Mouse (Mus musculus): ENCODE data around the gene Gm49321.
A peak's percentile ranks its signal among the peaks of the same experiment; 100 is the strongest.

Gm49321 gene

GRCm38 (mm10) chr12:73948415-73948814 lies 11.0 kb downstream of the Gm49321 start:
- DNase-seq (ENCODE audit: low spot score in 2 of 2), result no peak

GRCm38 (mm10) chr12:73949318-73950058 lies 12.0 kb downstream of the Gm49321 start:
- DNase-seq (ENCODE audit: low spot score in 2 of 2), result peak; percentile 38 to 45

- DNase-seq (ENCODE audit: low spot score in 2 of 2), result peak in 1 of 2 experiments; percentile 29
Observed at GRCm38 (mm10) chr12:73952879-73953278, 15.4 kb downstream of the Gm49321 start.

- DNase-seq (ENCODE audit: low spot score in 2 of 2), result no peak
Observed at GRCm38 (mm10) chr12:73953420-73954186, 16.1 kb downstream of the Gm49321 start.

DNA sequence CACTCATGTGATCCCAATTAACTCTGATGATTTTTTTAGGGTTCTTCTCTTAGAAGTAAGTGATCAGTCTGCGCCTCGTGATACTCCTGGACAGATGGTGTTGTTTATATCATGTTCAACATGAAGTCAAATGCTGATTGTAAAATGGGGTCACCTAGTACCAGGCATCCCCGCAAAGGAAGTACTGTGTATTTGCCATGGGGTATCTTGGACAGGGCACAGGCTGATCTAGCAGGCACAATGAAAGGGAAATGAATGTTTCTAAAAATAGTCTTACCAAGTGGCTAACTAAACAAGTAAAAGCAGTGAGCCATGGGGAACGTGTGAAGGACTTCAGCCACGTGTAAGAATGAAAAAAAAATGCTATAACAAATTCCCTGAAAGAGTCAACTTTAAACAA lies 17.3 kb downstream of the Gm49321 start:
- no peak for DNase-seq (ENCODE audit: low spot score in 2 of 2)

GRCm38 (mm10) chr12:73957676-73958075 lies 20.2 kb downstream of the Gm49321 start:
- DNase-seq (ENCODE audit: low spot score in 2 of 2), result peak in 1 of 2 experiments; percentile 28

- no peak for DNase-seq (ENCODE audit: low spot score in 2 of 2)
Observed at GRCm38 (mm10) chr12:73958830-73959229, 21.4 kb downstream of the Gm49321 start.

- DNase-seq (ENCODE audit: low spot score in 2 of 2), result peak; percentile 96
Observed at GRCm38 (mm10) chr12:73964291-73965281, 27.1 kb downstream of the Gm49321 start, which contains the start of gene Snapc1. TSS of gene Snapc1 (plus strand) at chr12:73964481.

DNA sequence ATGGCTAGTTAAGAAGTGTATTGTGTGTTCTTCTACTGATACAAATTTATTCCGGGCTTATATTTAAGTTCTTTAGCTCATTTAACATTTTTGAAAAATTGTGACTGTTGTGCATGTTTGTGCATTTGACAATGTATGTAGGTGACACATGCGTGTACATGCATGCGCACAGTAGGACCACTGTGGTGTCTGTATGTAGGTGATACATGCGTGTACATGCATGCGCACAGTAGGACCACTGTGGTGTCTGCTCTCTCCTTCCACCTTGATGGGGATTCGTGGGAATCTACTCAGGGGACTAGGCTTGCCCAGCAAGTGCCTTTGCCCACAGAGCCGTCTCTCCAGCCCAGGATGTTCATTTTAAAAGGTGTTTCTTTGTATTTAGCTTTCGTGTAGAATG lies 31.7 kb downstream of the Gm49321 start:
- DNase-seq (ENCODE audit: low spot score in 2 of 2), result no peak

DNA sequence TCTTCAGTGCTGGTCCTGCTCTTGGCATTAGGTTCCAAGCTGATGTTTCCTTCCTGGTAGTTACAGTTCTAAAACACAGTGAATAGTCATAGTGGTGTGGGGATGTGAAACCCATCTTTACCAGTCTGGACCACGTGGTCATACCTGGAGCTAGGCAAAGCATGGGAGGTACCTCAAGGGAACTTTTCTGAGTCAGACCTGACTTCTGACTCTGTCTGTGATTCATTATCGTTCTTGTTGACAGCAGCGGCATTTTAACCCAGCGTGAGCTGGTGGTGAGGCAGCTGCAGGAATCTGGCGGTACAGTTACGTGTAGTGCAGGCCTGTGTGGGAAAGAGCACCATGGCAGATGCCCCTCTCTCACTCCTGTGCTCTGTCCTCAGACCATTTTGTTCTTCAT lies 37.1 kb downstream of the Gm49321 start:
- no peak for DNase-seq (ENCODE audit: low spot score in 2 of 2)

GRCm38 (mm10) chr12:73978144-73978543 lies 40.7 kb downstream of the Gm49321 start:
- no peak for DNase-seq (ENCODE audit: low spot score in 2 of 2)

- no peak for DNase-seq (ENCODE audit: low spot score in 2 of 2)
Observed at GRCm38 (mm10) chr12:73979667-73980066, 42.2 kb downstream of the Gm49321 start.

DNA sequence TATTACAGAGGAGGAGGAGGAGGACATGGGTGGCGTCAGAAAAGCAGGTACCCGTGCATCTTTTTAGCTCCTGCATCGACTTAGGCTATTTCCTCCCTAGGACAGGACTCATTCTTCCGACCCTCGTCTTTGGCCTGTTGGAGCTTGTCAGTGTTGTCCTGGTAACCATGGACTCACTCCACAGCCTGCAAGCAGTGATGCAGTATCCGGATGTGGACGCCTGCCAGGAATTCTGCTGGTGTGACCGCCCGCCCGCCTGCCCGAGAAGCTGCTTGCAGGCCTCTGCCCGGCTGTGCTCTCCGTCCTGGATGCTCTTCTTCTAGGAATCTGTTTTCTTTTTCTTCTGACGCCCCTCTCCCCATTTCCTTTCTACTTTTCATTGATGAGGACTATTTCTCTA lies 45.1 kb downstream of the Gm49321 start:
- peak; percentile 71 to 78 for DNase-seq (ENCODE audit: low spot score in 2 of 2)

DNA sequence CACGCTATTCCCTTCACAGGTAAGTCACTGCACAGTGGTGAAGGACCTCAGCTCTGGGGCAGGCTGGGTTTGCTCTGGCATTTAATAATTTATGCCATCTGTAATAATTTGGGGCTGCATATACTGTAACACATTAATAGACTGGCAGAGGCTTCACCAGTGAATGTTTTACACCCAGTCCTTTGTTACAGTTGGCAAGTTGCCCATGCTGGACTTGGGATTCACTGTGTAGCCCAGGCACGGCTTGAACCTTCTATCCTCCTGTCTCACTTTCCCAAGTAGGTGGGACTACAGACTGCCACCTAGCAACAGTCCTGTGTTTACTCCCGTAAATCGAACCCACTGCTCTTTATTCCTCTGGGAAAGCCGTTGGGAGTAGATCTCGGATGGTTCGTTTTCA lies 48.8 kb downstream of the Gm49321 start:
- no peak for DNase-seq (ENCODE audit: low spot score in 2 of 2)

- no peak for DNase-seq (ENCODE audit: low spot score in 2 of 2)
Observed at GRCm38 (mm10) chr12:73988393-73989008, 51.0 kb downstream of the Gm49321 start.

GRCm38 (mm10) chr12:73989594-73989993 lies 52.1 kb downstream of the Gm49321 start:
- no peak for DNase-seq (ENCODE audit: low spot score in 2 of 2)

DNA sequence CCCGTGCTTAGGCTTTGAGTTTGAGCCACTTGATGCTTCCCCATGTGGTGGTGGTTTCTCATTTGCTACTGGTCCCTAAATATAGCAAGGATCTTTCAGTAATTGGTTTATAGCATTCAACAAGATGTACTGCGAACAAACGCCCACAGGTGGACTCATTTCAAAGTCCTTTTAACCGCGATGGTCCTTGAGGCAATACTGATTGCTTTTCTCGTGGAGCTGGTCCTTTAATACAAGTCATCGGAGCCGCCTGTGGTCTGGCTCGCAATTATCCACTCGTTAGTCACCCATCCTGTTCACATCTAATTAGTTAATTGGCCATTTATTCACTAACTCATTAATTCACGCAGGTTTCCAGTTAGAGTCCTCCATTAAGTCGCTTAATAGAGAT lies 59.4 kb downstream of the Gm49321 start:
- peak in 1 of 2 experiments; percentile 25 for DNase-seq (ENCODE audit: low spot score in 2 of 2)

- DNase-seq (ENCODE audit: low spot score in 2 of 2), result peak; percentile 34 to 59
Observed at GRCm38 (mm10) chr12:73997297-73998127, 60.1 kb downstream of the Gm49321 start, which contains the start of gene Syt16. TSS of gene Syt16 (plus strand) at chr12:73997661.

GRCm38 (mm10) chr12:73998128-73998456 lies 60.6 kb downstream of the Gm49321 start:
- DNase-seq (ENCODE audit: low spot score in 2 of 2), result no peak

DNA sequence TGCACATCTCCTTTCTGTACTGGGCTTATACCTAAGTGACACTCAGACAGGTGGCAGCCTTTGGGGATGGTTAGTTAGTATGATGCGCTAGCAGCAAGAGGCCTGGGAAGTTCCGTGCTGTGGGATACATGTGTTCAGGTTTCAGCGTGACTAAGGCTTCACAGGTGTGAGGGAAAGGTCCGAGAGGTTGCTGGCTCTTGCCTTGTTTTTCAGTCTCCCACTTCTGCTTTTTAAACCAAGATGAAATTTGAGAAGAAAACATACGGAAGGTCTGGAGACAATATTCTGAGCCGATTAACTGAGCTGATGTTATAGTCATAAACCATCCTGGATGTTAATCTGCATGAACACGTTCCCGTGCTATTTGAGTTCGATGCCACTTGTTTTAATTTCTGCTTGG lies 65.0 kb downstream of the Gm49321 start:
- DNase-seq (ENCODE audit: low spot score in 2 of 2), result no peak

Measured in right cerebral cortex, postnatal 36 days (tissue).